Mouse (Mus musculus): ENCODE measurements around the gene Adamts10.

Adamts10 gene

GRCm38 (mm10) chr17:33523918-33524755 lies at the start of gene Adamts10:
TSS of gene Adamts10 (plus strand) at chr17:33524204.
- DNase-seq (ENCODE audit: extremely low read depth, insufficient read length, low spot score) = peak; percentile 74

- DNase-seq (ENCODE audit: extremely low read depth, insufficient read length, low spot score) = peak; percentile 40
These were observed 40.0 kb upstream of the Adamts10 start for GRCm38 (mm10) chr17:33484020-33484419.

- DNase-seq (ENCODE audit: extremely low read depth, insufficient read length, low spot score) = no peak
These were observed 36.8 kb upstream of the Adamts10 start for GRCm38 (mm10) chr17:33487211-33487610.

- no peak for DNase-seq (ENCODE audit: extremely low read depth, insufficient read length, low spot score)
These were observed 36.4 kb upstream of the Adamts10 start for GRCm38 (mm10) chr17:33487652-33488051.

GRCm38 (mm10) chr17:33491371-33491770 lies 32.6 kb upstream of the Adamts10 start:
- DNase-seq (ENCODE audit: extremely low read depth, insufficient read length, low spot score) = no peak

- DNase-seq (ENCODE audit: extremely low read depth, insufficient read length, low spot score) = no peak
These were observed 30.9 kb upstream of the Adamts10 start for GRCm38 (mm10) chr17:33493065-33493464.

GRCm38 (mm10) chr17:33494586-33494985 lies 29.4 kb upstream of the Adamts10 start:
- no peak for DNase-seq (ENCODE audit: extremely low read depth, insufficient read length, low spot score)

- DNase-seq (ENCODE audit: extremely low read depth, insufficient read length, low spot score) = no peak
These were observed 25.1 kb upstream of the Adamts10 start for GRCm38 (mm10) chr17:33498918-33499317.

GRCm38 (mm10) chr17:33508386-33508785 lies 15.6 kb upstream of the Adamts10 start:
- DNase-seq (ENCODE audit: extremely low read depth, insufficient read length, low spot score) = no peak

GRCm38 (mm10) chr17:33510172-33510571 lies 13.8 kb upstream of the Adamts10 start:
- no peak for DNase-seq (ENCODE audit: extremely low read depth, insufficient read length, low spot score)

GRCm38 (mm10) chr17:33512441-33513415 lies 11.3 kb upstream of the Adamts10 start:
- DNase-seq (ENCODE audit: extremely low read depth, insufficient read length, low spot score) = no peak

- no peak for DNase-seq (ENCODE audit: extremely low read depth, insufficient read length, low spot score)
These were observed 10.1 kb upstream of the Adamts10 start for GRCm38 (mm10) chr17:33513874-33514273.

- DNase-seq (ENCODE audit: extremely low read depth, insufficient read length, low spot score) = no peak
These were observed 3.6 kb upstream of the Adamts10 start for GRCm38 (mm10) chr17:33520366-33520765.

GRCm38 (mm10) chr17:33523431-33523917 lies 530 bp upstream of the Adamts10 start:
- no peak for DNase-seq (ENCODE audit: extremely low read depth, insufficient read length, low spot score)

- no peak for DNase-seq (ENCODE audit: extremely low read depth, insufficient read length, low spot score)
These were observed 886 bp downstream of the Adamts10 start for GRCm38 (mm10) chr17:33524806-33525373.

GRCm38 (mm10) chr17:33526506-33526905 lies 2.5 kb downstream of the Adamts10 start:
- no peak for DNase-seq (ENCODE audit: extremely low read depth, insufficient read length, low spot score)

- no peak for DNase-seq (ENCODE audit: extremely low read depth, insufficient read length, low spot score)
These were observed 15.2 kb downstream of the Adamts10 start for GRCm38 (mm10) chr17:33539106-33539675.

- no peak for DNase-seq (ENCODE audit: extremely low read depth, insufficient read length, low spot score)
These were observed 15.9 kb downstream of the Adamts10 start for GRCm38 (mm10) chr17:33539878-33540277.

GRCm38 (mm10) chr17:33549212-33549611 lies 25.2 kb downstream of the Adamts10 start:
- no peak for DNase-seq (ENCODE audit: extremely low read depth, insufficient read length, low spot score)

- no peak for DNase-seq (ENCODE audit: extremely low read depth, insufficient read length, low spot score)
These were observed 26.4 kb downstream of the Adamts10 start for GRCm38 (mm10) chr17:33550388-33550787.
